Mouse (Mus musculus) skeletal muscle tissue, adult 2 months (tissue): ENCODE results near the gene Fat1.
A peak's percentile ranks its signal among the peaks of the same experiment; 100 is the strongest.

Source experiments
- DNase-seq: peaks from one replicate; pipeline ENCODE4 v3.0.0-alpha.2; 2012; ENCODE audit warnings: low read depth, low spot score

Fat1 gene

GRCm38 (mm10) chr8:45002686-45003085, 67.4 kb downstream of the Fat1 start:
- DNase-seq, result no peak

- no peak for DNase-seq
These were observed 68.8 kb downstream of the Fat1 start for GRCm38 (mm10) chr8:45004021-45004420.

GRCm38 (mm10) chr8:45010685-45011084, 75.4 kb downstream of the Fat1 start:
- no peak for DNase-seq

- no peak for DNase-seq
These were observed 76.5 kb downstream of the Fat1 start for GRCm38 (mm10) chr8:45011774-45012173.

GRCm38 (mm10) chr8:45013852-45014251, 78.6 kb downstream of the Fat1 start:
- DNase-seq, result no peak

GRCm38 (mm10) chr8:45014498-45015067, 79.3 kb downstream of the Fat1 start:
- DNase-seq, result no peak

GRCm38 (mm10) chr8:45015876-45016275, 80.6 kb downstream of the Fat1 start:
- DNase-seq, result no peak

- no peak for DNase-seq
These were observed 84.0 kb downstream of the Fat1 start for GRCm38 (mm10) chr8:45019241-45019640.

GRCm38 (mm10) chr8:45021171-45021570, 85.9 kb downstream of the Fat1 start:
- peak; percentile 5 for DNase-seq

- no peak for DNase-seq
These were observed 86.8 kb downstream of the Fat1 start for GRCm38 (mm10) chr8:45021911-45022665.

- DNase-seq, result no peak
These were observed 92.8 kb downstream of the Fat1 start for GRCm38 (mm10) chr8:45028081-45028497.

- DNase-seq, result no peak
These were observed 103.1 kb downstream of the Fat1 start for GRCm38 (mm10) chr8:45038350-45038749.

GRCm38 (mm10) chr8:45044160-45044559, 108.9 kb downstream of the Fat1 start:
- no peak for DNase-seq

- no peak for DNase-seq
These were observed 115.2 kb downstream of the Fat1 start for GRCm38 (mm10) chr8:45050451-45050850.

- DNase-seq, result no peak
These were observed 116.0 kb downstream of the Fat1 start for GRCm38 (mm10) chr8:45051236-45051635.

GRCm38 (mm10) chr8:45052205-45052604, 117.0 kb downstream of the Fat1 start:
- no peak for DNase-seq

- DNase-seq, result no peak
These were observed 117.4 kb downstream of the Fat1 start for GRCm38 (mm10) chr8:45052618-45053017.

- DNase-seq, result no peak
These were observed 120.3 kb downstream of the Fat1 start for GRCm38 (mm10) chr8:45055500-45055899.

GRCm38 (mm10) chr8:45056810-45057209, 121.6 kb downstream of the Fat1 start:
- DNase-seq, result no peak

GRCm38 (mm10) chr8:45060083-45060482, 124.8 kb downstream of the Fat1 start:
- no peak for DNase-seq

GRCm38 (mm10) chr8:45062311-45062710, 127.1 kb downstream of the Fat1 start:
- no peak for DNase-seq

GRCm38 (mm10) chr8:45062982-45063924, 128.0 kb downstream of the Fat1 start:
- DNase-seq, result no peak
